Mouse (Mus musculus): ENCODE data around the gene Cep41.

Cep41 gene

DNA sequence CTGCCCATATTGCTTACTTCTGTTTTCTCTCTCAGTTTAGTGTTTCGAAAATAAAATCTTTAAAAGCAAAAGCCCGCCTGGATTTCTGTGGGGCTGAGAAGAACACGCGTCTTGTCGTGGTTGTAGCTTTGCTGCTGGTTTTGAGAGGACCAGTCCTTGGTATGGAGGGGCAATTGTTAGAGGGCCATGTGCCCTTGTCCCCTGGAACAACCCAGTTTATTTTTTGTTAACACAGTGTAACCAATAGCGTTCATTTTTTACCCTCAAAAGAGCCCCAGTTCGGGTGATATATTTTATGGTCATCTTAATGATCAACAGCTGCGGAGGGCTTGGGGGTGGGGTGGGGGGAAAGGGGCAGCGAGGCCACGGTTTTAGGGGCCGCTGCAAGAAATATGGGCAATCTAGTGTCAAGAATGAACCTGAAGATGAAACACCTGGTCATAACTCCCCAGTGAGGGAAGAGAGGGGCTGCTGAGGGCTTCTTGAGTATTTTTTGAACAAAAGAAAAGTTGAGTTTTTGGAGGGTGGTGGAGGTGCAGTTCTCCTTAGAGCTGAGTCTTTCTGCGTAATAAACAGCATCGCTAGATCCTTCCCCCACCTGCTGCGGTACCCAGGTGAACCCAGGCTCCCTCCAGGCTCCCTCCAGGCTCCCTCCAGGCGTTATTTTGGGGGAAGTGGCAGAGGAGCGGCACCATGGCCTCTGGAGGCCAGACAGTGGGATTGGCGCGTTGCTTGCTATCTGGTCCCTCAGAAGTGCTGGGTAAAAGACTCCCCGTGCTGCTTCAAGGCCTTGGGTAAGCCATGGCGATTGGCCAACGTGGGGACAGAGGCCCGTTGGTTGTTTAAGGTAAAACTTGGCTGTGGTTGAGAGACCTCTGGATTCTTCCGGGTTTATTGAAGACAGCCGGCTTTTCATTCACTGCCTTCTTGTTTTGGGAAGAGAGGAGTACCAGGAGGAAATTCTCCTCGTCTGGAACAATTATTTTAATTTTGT, 17.1 kb upstream of the Cep41 start:
- peak; percentile 76 for DNase-seq

DNA sequence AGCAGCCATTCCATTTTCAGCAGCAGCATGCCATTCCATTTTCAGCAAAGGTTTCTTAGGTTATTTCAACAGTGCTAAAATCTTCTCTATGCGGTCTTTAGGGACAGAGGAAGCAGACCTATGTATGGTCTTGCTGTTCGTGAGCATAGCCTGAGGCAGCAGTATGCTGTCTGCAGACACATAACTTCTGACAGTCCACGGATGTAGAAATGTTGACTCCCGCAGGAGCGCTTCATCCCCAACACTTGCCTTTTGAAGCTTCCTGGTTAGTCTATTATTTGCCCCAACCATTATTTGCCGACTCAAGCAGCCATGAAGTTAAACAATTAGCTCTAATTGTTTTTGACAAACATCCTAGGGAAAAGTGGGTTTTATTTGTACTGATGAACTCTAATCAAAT, 15.6 kb upstream of the Cep41 start:
- peak; percentile 9 for DNase-seq

DNA sequence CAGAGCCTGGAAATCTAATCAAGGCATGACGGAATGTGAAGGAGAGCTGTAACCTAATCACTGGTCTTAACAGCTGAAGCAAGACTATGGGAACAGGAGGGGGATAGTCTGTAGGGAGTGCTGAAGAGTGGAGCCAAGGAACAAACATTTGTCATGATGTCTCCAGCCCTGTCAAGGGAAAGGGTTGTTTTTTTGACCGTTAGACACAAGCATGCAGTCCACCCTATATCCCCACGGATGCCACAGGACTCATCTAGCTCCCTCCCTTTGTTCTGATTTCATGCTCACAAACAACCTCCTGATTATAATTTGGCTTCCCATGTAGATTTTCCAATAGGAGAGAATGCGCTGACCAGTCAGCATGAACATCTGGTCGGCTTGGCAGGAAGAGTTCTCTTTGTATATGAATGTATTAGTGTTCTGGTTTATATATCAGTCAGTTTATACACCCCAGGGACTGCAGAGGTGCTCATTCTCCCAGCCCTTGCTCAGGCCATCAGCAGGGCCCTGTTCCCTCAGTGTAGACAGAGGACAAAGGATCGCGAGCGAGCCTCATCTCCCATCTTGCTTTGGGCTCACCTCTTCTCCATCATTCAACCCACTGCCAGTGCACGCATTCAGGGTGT, 10.5 kb upstream of the Cep41 start:
- DNase-seq, result peak; percentile 85

DNA sequence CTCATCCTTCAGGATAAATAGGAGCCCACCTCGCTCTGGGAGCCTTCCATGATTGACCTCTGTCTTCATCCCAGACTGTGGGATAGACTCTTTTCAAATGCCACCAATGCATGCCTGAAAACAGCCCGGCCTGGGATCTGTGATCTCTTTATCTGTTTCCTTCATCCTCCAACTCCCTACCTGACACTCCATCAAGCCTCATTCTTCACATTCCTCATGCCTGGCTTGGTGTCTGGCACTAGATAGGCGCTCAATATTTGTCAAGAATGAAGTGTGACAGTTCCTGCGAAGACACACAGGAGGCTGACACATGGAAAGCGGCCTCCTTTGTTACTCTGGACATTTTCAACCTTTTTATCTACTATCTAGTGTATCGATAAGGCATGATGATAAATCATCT, 9.9 kb upstream of the Cep41 start:
- peak; percentile 58 for DNase-seq

DNA sequence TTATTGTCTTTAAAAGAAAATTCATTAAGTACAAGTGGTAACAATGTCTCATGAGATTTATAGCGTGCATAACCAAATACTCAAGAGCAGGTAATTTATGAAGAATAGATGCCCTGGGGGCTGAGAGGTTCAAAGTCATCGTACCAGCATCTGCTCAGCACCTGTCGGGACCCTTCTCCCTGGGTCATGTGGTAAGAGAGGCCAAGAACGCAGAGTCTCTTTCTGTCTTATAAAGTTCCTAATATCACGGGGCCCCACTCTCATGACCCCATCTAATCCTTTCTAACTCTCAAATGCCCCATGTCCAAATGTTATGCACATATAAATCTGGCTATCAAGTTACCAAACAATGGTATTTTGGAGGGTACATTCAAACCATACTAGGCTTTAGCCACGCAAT, 9.3 kb upstream of the Cep41 start:
- peak; percentile 36 for DNase-seq

DNA sequence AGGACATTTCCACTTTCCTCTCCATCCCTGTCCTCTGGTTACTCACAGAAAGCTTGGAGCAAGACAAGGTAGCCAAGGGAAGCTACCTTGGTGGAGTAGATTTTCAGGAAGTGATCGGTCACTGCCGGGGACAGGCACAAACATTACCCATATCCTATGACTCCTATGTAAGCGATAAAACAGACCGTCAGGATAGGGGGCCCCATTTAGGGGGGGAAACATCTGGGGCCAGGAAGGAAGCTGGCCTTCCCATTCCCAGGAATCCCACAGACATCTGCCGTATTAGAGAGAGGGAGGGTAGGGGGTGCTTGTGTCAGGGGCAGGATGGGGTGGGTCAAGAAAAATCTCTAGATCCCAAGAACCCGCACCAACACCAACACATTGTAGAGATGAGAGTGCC, 6.6 kb upstream of the Cep41 start:
- peak; percentile 98 for DNase-seq

- DNase-seq, result peak; percentile 86
Observed at GRCm38 (mm10) chr6:30698036-30698435, 4.5 kb upstream of the Cep41 start.

GRCm38 (mm10) chr6:30697464-30697863, 3.9 kb upstream of the Cep41 start:
- DNase-seq, result peak; percentile 34

DNA sequence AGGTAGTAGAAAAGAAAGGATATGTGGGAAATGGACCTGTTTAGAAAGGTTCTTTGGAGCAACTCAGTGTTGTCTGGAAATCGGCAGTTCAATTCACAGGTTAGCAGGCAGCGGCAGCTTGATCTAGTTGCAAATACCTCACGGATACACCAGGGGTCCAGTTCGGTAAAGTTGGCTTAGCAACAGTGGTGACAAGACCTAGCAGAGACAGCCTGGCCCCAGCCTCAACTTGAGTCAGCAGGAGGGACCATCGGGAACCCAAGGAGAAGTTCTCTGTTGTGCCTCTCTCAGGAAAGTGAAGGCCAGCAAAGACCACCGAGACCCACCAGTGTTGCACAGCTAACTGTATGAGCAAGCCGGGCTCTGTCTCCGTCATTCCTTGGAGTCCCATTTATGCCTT, 1.6 kb upstream of the Cep41 start:
- peak; percentile 82 for DNase-seq

- DNase-seq, result no peak
Observed at GRCm38 (mm10) chr6:30694209-30694608, 660 bp upstream of the Cep41 start.

DNA sequence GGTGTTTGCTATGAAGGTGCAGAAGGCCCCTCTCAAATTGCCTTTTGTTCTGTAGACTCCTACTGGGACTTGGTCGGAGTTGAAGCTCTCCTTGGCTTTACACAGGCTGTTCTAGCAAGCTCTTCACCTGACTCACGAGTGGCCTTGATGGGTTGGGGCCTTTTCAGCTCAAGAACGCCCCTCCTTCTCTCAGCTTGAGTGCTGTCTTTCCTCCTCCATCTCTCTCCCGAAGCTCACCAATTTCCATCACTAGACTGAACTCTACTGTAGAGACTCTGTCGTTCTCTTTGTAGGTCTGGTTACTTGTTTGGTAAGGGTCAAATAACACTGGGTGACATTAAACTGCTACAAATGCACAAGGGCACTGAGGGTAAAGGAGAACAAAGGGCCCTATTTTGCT, 723 bp downstream of the Cep41 start:
- no peak for DNase-seq

DNA sequence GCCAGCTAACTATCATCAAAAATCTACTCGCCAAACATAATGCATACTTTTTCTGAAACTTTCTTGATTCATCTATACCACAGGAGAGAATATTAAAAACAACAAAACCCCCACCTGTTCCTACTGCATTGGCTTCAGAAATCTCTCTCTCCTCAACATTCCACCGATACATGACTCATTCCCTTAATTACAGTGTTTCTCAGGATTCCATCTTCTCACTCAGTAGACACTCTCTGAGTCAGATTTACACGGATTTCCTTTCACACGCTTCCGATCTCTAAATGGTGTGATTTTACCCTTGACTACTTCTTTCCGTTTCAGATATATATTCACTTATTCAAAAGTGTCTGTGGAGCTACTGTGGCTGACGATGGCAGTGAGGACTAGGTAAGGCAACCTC, 6.4 kb downstream of the Cep41 start:
- DNase-seq, result no peak

GRCm38 (mm10) chr6:30684570-30684969, 9.0 kb downstream of the Cep41 start:
- peak; percentile 61 for DNase-seq

DNA sequence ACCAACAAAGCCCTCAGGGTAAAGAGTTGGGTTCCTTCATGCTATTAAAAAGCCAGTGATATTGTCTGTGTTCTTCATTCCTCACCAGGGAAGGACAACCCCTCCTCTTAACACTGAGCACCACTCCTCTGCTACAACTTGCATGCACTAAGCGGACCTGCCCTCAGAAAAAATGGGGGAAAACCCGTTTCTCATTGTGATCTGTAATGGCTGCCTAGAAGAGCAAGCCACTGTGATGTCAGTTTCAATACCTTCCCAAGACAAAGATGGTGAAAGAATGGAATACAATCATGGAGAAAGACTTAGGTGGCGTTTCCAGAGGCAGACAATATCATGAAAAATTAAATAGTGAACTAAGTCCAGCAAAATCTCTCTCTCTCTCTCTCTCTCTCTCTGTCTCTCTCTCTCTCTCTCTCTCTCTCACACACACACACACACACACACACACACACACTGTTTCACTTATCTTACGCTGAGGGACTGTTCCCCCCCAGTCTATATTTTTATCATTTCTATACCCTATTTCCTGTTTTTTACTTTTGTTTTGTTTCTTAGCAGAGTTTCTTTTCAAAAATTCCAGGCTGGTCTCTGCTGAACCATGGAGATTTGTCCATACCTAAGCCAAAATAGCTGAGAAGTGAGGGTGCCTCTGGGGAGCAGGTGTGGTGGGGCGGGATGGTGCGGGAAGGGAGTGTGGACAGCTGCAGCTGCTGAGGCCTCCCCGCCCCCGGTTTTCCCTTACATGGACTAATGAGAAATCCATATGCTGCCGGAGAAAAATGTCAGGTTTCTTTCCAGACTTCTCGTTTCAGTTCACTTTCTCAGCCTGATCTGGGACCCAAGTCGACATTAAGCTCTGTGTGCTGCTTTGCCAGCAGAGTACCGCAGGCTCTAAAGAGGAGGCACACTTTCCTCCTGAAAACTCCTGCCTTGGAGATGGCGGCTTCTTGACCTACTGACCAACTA, 11.3 kb downstream of the Cep41 start:
- DNase-seq, result peak; percentile 96

GRCm38 (mm10) chr6:30680442-30680841, 13.1 kb downstream of the Cep41 start:
- DNase-seq, result peak; percentile 74

- peak; percentile 67 for DNase-seq
Observed at GRCm38 (mm10) chr6:30679567-30679966, 14.0 kb downstream of the Cep41 start.

GRCm38 (mm10) chr6:30678482-30678881, 15.1 kb downstream of the Cep41 start:
- peak; percentile 82 for DNase-seq

DNA sequence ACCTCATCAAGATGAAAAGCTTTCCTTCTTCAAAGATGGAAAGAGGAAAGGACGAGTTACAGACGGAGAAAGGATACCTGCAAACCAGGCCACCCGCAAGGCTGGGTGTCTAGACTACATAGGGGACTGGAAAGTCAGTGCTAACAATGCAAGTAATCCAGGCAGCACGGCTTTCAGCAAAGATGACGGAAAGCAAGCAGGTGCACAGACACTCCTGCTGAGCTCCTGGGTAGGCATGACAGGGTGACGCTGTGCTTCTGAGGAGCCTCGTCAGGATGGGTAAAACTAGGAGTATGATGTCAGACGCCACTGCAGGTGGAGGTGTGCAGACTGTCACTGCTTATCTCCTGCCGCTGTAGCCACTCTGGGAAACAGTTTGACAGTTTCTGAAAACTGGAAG, 16.0 kb downstream of the Cep41 start:
- DNase-seq, result peak; percentile 79

DNA sequence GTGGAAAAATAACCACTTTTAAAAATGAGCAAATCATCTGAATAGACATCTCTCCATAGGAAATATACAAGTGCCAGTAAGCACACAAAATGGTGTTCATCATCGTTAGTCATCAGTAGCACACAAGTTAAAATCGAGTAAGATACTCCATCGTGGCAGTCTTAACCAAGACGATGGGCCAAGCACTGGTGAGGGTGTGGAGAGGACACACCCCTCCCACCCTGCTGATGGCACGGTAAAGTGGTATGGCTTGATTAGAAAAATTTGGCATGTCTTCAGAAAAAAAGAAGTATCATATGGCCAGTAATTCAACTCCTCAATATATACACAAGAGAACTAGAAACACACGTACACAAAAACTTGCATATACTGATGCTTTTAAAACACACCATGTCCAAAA, 17.0 kb downstream of the Cep41 start:
- DNase-seq, result peak; percentile 68

GRCm38 (mm10) chr6:30675281-30675771, 18.2 kb downstream of the Cep41 start:
- DNase-seq, result peak; percentile 91

- DNase-seq, result peak; percentile 86
Observed at GRCm38 (mm10) chr6:30674714-30675280, 18.8 kb downstream of the Cep41 start.
